Mouse (Mus musculus) G1E (cell line): ENCODE results near the gene Alpk1.

Source experiments
- CTCF ChIP-seq: IDR thresholded peaks from 2 replicates; pipeline ENCODE4 v1.5.1; 2012; ENCODE audit warnings: low read depth, low read length, inconsistent platforms, mixed read lengths
- GATA1 ChIP-seq: IDR thresholded peaks from 2 replicates; pipeline ENCODE4 v1.6.1; 2012; ENCODE audit warnings: borderline replicate concordance, low read length, inconsistent platforms, mixed read lengths
- GATA2 ChIP-seq: IDR thresholded peaks from 2 replicates; pipeline ENCODE4 v1.6.1; 2012; ENCODE audit warnings: low read depth, low read length, inconsistent platforms, borderline replicate concordance
- POLR2AphosphoS5 ChIP-seq: IDR thresholded peaks from 2 replicates; pipeline ENCODE4 v1.6.1; 2012; ENCODE audit warnings: low read depth, low read length, inconsistent platforms; ENCODE audit not compliant: insufficient replicate concordance
- TAL1 ChIP-seq: conservative IDR thresholded peaks from 2 replicates; pipeline ENCODE4 v1.6.1; 2012; ENCODE audit warnings: low read depth, low read length, inconsistent platforms, mixed read lengths

DNA sequence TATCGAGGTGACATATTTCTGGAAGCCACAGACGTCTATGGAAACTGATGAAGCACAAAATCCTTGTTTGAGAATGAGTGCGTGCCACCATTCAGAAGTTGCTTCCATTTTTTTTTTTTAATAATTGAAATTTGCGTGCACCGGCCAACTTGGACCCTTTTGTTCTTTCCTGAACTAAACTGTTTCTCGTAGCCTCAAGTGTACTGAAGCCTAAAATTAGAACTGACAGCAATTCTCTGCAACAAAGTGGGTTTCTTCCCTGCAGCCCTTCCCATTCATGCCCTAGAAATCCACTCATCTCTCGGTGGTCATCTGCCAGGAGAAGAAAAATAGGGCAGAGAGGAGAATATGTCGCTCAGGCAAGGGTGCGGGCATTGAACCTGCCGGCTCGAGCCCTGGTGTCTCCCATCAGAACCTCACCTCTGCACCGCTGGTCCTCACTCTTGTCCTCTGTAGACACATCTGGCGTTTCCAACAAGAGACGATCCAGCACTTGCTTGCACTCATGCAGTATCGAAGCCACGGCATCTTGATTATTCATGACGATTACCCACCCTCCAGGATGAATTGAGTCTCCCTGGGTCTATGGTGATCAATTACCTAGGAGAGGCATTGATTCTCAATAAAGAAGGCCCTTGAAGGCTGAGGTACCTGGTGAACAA, 51.3 kb downstream of the Alpk1 start:
- TF ChIP-seq CTCF: no peak
- no peak for TF ChIP-seq TAL1
- TF ChIP-seq GATA1: no peak
- TF ChIP-seq GATA2: no peak
- no peak for TF ChIP-seq POLR2AphosphoS5
